Comparison of ENCODE assay signal across 24 mouse cellular contexts in the genomic region with DNA sequence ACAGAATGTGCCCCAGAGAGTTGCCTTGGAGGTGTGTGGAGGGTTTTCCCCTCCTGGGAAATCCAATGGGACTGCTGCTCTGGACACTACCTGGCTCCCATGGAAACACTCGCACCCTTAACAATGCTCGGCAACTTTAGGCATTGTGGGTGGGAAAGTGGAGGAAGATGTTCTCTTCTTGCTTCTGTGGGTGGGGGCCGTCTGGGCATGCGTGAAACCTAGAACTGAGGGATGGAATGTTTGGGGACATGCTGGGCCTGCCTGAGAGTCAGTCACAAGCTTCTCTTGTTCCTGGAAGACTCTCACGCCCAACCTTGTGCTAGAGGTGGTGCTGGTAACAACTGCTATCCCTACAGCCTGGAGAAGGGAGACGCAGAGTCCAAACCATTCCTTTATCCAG. TPM values are rescaled to one million over a fixed set of nuclear protein-coding genes. Genes with fewer than 3 reads are reported as not detected.
DNase-seq lines count a peak whose midpoint lies in the region; ATAC-seq and TF ChIP-seq lines count a peak whose summit lies in the region.
"Had no signal": no experiment of that assay in that cellular context is flagged by ENCODE, and none has a peak within 500 bp of the region (broad histone marks: within the 10 kb centered on the region; RNA-seq: fewer than 3 reads in every experiment).

No protein-coding gene starts in this region.

- 86% methylated on average over 6 of the region's 6 CpGs for WGBS in neural tube, embryonic 15.5 days
- 83% methylated on average over 6 of the region's 6 CpGs for WGBS in forebrain, embryonic 13.5 days

- no peaks in the 10 kb centered on the region for H3K36me3 ChIP-seq in neural tube, embryonic 15.5 days
- H3K36me3 ChIP-seq in forebrain, embryonic 13.5 days (ENCODE audit: poor library complexity, severe bottlenecking): no peaks in the 10 kb centered on the region
- H3K36me3 ChIP-seq: embryonic facial prominence, embryonic 12.5 days; hindbrain, embryonic 10.5 days; intestine, embryonic 15.5 days had no signal

- H3K4me3 ChIP-seq in neural tube, embryonic 15.5 days (replicated peaks): no peak overlapping the region
- H3K4me3 ChIP-seq in cortical plate, adult 2 months (ENCODE audit: insufficient read depth, low read length): no peak overlapping the region
- no peak overlapping the region for H3K4me3 ChIP-seq in forebrain, embryonic 13.5 days
- H3K4me3 ChIP-seq: embryonic facial prominence, embryonic 12.5 days; heart, embryonic 12.5 days; hindbrain, embryonic 10.5 days; intestine, embryonic 15.5 days had no signal

- no peak overlapping the region for H3K9ac ChIP-seq in neural tube, embryonic 15.5 days (replicated peaks)
- H3K9ac ChIP-seq in forebrain, embryonic 13.5 days: no peak overlapping the region
- H3K9ac ChIP-seq: embryonic facial prominence, embryonic 12.5 days; heart, embryonic 12.5 days; hindbrain, embryonic 14.5 days; intestine, embryonic 15.5 days had no signal

- H3K9me3 ChIP-seq in neural tube, embryonic 15.5 days (replicated peaks): no peaks in the 10 kb centered on the region
- no peaks in the 10 kb centered on the region for H3K9me3 ChIP-seq in forebrain, embryonic 13.5 days (replicated peaks)
- H3K9me3 ChIP-seq: embryonic facial prominence, embryonic 12.5 days; heart, embryonic 12.5 days; hindbrain, embryonic 10.5 days; intestine, embryonic 15.5 days had no signal

- H3K27ac ChIP-seq in neural tube, embryonic 15.5 days (replicated peaks): peak overlapping the region; percentile 73
- H3K27ac ChIP-seq in cortical plate, adult 2 months (ENCODE audit: insufficient read depth, low read length): peak overlapping the region; percentile 95
- no peak overlapping the region for H3K27ac ChIP-seq in forebrain, embryonic 13.5 days
- H3K27ac ChIP-seq: embryonic facial prominence, embryonic 12.5 days; hindbrain, embryonic 10.5 days; hindbrain, embryonic 14.5 days; intestine, embryonic 15.5 days had no signal

- H3K27me3 ChIP-seq in neural tube, embryonic 15.5 days (replicated peaks): no peaks in the 10 kb centered on the region
- H3K27me3 ChIP-seq in forebrain, embryonic 13.5 days: no peaks in the 10 kb centered on the region
- H3K27me3 ChIP-seq: CH12.LX; embryonic facial prominence, embryonic 12.5 days; heart, embryonic 12.5 days; intestine, embryonic 15.5 days had no signal

- peak; percentile 42 for DNase-seq in cerebellum, adult 9-11 months
- no peak for DNase-seq in cerebellum, adult 11 months
- DNase-seq in layer of hippocampus, adult 9-11 months: peak; percentile 48
- no peak for DNase-seq in layer of hippocampus, postnatal 10 days (ENCODE audit: low spot score in 2 of 2)
- DNase-seq in neural tube, embryonic 10.5 days (ENCODE audit: extremely low spot score, low spot score): no peak
- DNase-seq: adrenal gland, postnatal 14 days; gastrocnemius, postnatal 10 days had no signal

- no peak overlapping the region for H3K4me2 ChIP-seq in neural tube, embryonic 15.5 days
- H3K4me2 ChIP-seq in forebrain, embryonic 13.5 days: no peak overlapping the region
- H3K4me2 ChIP-seq: embryonic facial prominence, embryonic 12.5 days; heart, embryonic 12.5 days; hindbrain, embryonic 14.5 days; intestine, embryonic 15.5 days had no signal

- no peak for TF ChIP-seq CTCF in cortical plate, adult 2 months (IDR thresholded peaks at IDR 0.05; ENCODE audit: extremely low read depth, insufficient read depth, low read length)

- H3K4me1 ChIP-seq in neural tube, embryonic 15.5 days: peaks cover 17% of the 10 kb centered on the region
- H3K4me1 ChIP-seq in cortical plate, adult 2 months (ENCODE audit: control insufficient read depth, insufficient read depth, low read length): peaks cover 22% of the 10 kb centered on the region
- H3K4me1 ChIP-seq in forebrain, embryonic 13.5 days: peaks cover 13% of the 10 kb centered on the region; the same call in 1 of the 2 replicates
- H3K4me1 ChIP-seq: embryonic facial prominence, embryonic 12.5 days; hindbrain, embryonic 10.5 days; intestine, embryonic 15.5 days had no signal

- peak; percentile 64 for TF ChIP-seq POLR2A in cortical plate, adult 2 months (IDR thresholded peaks at IDR 0.05; ENCODE audit: extremely low read depth, insufficient read depth, low read length)

- no peak for ATAC-seq in neural tube, embryonic 15.5 days (ENCODE audit: low FRiP score)
- no peak for ATAC-seq in forebrain, embryonic 13.5 days
- ATAC-seq: activated CD4-positive, CD25-positive, alpha-beta regulatory T cell, adult 4 months; forebrain, embryonic 16.5 days; intestine, embryonic 15.5 days; Patski had no signal

RNA-seq across cellular contexts. Expression of a gene that starts 30.2 kb away (rescaled TPM):
- 1 to 10 TPM; 1.4 to 2.1 TPM for total RNA-seq in layer of hippocampus, postnatal 10 days (2021)
- not detected in 2 replicates for polyA plus RNA-seq in neural tube, embryonic 15.5 days (2015; fragmentation: Nextera tagmentation; extraction: Ambion mirVana)
- 1.3 and 2.1 TPM in 2 replicates for polyA plus RNA-seq in cortical plate, adult 2 months (2012; rRNA removed)
- not detected in 2 replicates for polyA plus RNA-seq in forebrain, embryonic 13.5 days (2015; fragmentation: Nextera tagmentation; extraction: Ambion mirVana)
- total RNA-seq: adrenal gland, postnatal 14 days; CH12.LX; common myeloid progenitor, adult 5-6 weeks; gastrocnemius, postnatal 10 days; granulocyte monocyte progenitor cell, adult 5-6 weeks; heart, adult 8-10 months had no signal
- polyA plus RNA-seq: activated CD4-positive, CD25-positive, alpha-beta regulatory T cell, adult 4 months; embryonic facial prominence, embryonic 12.5 days; forebrain, embryonic 11.5 days; forebrain, embryonic 16.5 days; heart, embryonic 12.5 days; heart, embryonic 16.5 days; hindbrain, embryonic 10.5 days; hindbrain, embryonic 14.5 days; intestine, embryonic 15.5 days; Patski had no signal

Comparison
In these comparisons a context has a peak if more than half of its experiments do, and no peak if none do; other contexts are left out.
1. DNase-seq: peak in cerebellum, adult 9-11 months (single experiment) and layer of hippocampus, adult 9-11 months (single experiment); none in cerebellum, adult 11 months (single experiment), layer of hippocampus, postnatal 10 days (0 of 2) and neural tube, embryonic 10.5 days (single experiment).